In the genomic region with DNA sequence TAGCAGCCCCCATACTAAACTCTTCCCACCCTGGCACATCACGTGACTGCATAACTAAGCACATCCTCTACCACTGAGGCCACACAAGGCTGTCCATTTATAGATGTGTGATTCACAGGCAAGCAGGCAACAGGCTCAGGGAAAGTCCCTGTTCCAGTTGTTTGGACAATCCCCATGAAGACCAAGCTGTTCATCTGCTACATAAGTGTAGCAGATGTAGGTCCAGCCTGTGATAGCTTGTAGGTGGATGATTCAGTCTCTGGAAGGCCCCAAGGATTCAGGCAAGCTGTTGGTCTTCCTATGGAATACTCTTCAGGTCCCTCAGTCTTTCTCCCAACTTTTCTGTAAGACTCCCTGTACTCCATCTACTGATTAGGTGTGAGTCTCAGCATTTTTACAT, we compare ENCODE assay signal across 35 mouse cellular contexts.
DNase-seq lines count a peak whose midpoint lies in the region; ATAC-seq lines count a peak whose summit lies in the region.
"Had no signal": no experiment of that assay in that cellular context is flagged by ENCODE, and none has a peak within 500 bp of the region (broad histone marks: within the 10 kb centered on the region; RNA-seq: fewer than 3 reads in every experiment).

No protein-coding gene starts in this region.

- no peak overlapping the region for H3K4me3 ChIP-seq in midbrain, embryonic 14.5 days (replicated peaks; ENCODE audit: low read depth, low read length)
- H3K4me3 ChIP-seq: embryonic facial prominence, embryonic 12.5 days; heart, embryonic 10.5 days; heart, embryonic 15.5 days; intestine, embryonic 15.5 days; limb, embryonic 10.5 days; limb, embryonic 15.5 days; liver, embryonic 13.5 days; megakaryocyte, embryonic 14.5 days; midbrain, embryonic 12.5 days had no signal

- H3K9ac ChIP-seq in midbrain, embryonic 14.5 days (replicated peaks; ENCODE audit: low read length): no peak overlapping the region
- H3K9ac ChIP-seq: embryonic facial prominence, embryonic 12.5 days; heart, embryonic 15.5 days; intestine, embryonic 15.5 days; limb, embryonic 15.5 days; liver, embryonic 13.5 days; midbrain, embryonic 12.5 days had no signal

- H3K9me3 ChIP-seq in midbrain, embryonic 14.5 days (ENCODE audit: control insufficient read depth, low read length): no peaks in the 10 kb centered on the region
- H3K9me3 ChIP-seq: embryonic facial prominence, embryonic 12.5 days; heart, embryonic 10.5 days; heart, embryonic 15.5 days; intestine, embryonic 15.5 days; limb, embryonic 10.5 days; limb, embryonic 15.5 days; liver, embryonic 13.5 days; midbrain, embryonic 12.5 days had no signal

- 81% methylated on average over 1 of the region's 1 CpGs for WGBS in midbrain, embryonic 14.5 days

- H3K27me3 ChIP-seq in midbrain, embryonic 14.5 days (ENCODE audit: control insufficient read depth, insufficient read depth, low read length): no peaks in the 10 kb centered on the region
- H3K27me3 ChIP-seq: embryonic facial prominence, embryonic 12.5 days; heart, embryonic 15.5 days; intestine, embryonic 15.5 days; limb, embryonic 15.5 days; liver, embryonic 13.5 days; megakaryocyte, embryonic 14.5 days; midbrain, embryonic 12.5 days; Patski had no signal

- no peaks in the 10 kb centered on the region for H3K36me3 ChIP-seq in midbrain, embryonic 14.5 days (ENCODE audit: control insufficient read depth, insufficient read depth, low read length)
- H3K36me3 ChIP-seq: embryonic facial prominence, embryonic 12.5 days; heart, embryonic 10.5 days; heart, embryonic 15.5 days; intestine, embryonic 15.5 days; limb, embryonic 10.5 days; limb, embryonic 15.5 days; liver, embryonic 13.5 days; midbrain, embryonic 12.5 days had no signal

- H3K27ac ChIP-seq in midbrain, embryonic 14.5 days (replicated peaks; ENCODE audit: low read depth, low read length): no peak overlapping the region
- H3K27ac ChIP-seq: embryonic facial prominence, embryonic 12.5 days; heart, embryonic 10.5 days; heart, embryonic 15.5 days; hindbrain, postnatal 0 days; intestine, embryonic 15.5 days; limb, embryonic 10.5 days; limb, embryonic 15.5 days; liver, embryonic 13.5 days; midbrain, embryonic 12.5 days; stomach, postnatal 0 days had no signal

- peak; percentile 13 to 24 for DNase-seq in frontal cortex, postnatal 36 days (ENCODE audit: low spot score in 2 of 2)
- DNase-seq in frontal cortex, postnatal 25 days (ENCODE audit: low spot score in 2 of 2): no peak
- DNase-seq in left cerebral cortex, adult 18-20 months (ENCODE audit: low spot score in 2 of 2): peak; percentile 12 to 14
- no peak for DNase-seq in left cerebral cortex, postnatal 10 days (ENCODE audit: extremely low spot score in 1 of 2, low spot score in 2 of 2)
- peak; percentile 9 to 31 for DNase-seq in left cerebral cortex, adult 9 months (ENCODE audit: low spot score in 2 of 2)
- DNase-seq in telencephalon, adult 2 months (ENCODE audit: low read depth, low spot score): peak; percentile 12
- no peak for DNase-seq in midbrain, embryonic 14.5 days
- DNase-seq: adrenal gland, postnatal 10 days; cerebellum, adult 11-12 months; cerebellum, adult 9-11 months; embryo, embryonic 11 days; gastrocnemius, postnatal 25 days; heart, adult 11 months; kidney, adult 2 months; kidney, postnatal 36 days; liver, embryonic 13.5 days; lung, adult 18-20 months; lung, postnatal 4 days; retina, postnatal 1 day; spleen, adult 18-20 months; thymus, adult 2 months; thymus, postnatal 36 days had no signal

- no peak overlapping the region for H3K4me2 ChIP-seq in midbrain, embryonic 14.5 days (ENCODE audit: low read length)
- H3K4me2 ChIP-seq: embryonic facial prominence, embryonic 12.5 days; heart, embryonic 15.5 days; intestine, embryonic 15.5 days; limb, embryonic 15.5 days; liver, embryonic 13.5 days; midbrain, embryonic 12.5 days had no signal

- ATAC-seq in midbrain, embryonic 14.5 days (ENCODE audit: low FRiP score, low TSS enrichment): no peak
- ATAC-seq: forebrain, embryonic 14.5 days; hindbrain, postnatal 0 days; intestine, embryonic 15.5 days; lung, postnatal 0 days; Patski had no signal

- intact Hi-C loops in left cerebral cortex, postnatal 10 days (cut with DNase I): no loop called here

- H3K4me1 ChIP-seq in midbrain, embryonic 14.5 days (ENCODE audit: control insufficient read depth, insufficient read depth, low read length): no peaks in the 10 kb centered on the region
- H3K4me1 ChIP-seq: embryonic facial prominence, embryonic 12.5 days; heart, embryonic 10.5 days; heart, embryonic 15.5 days; intestine, embryonic 15.5 days; limb, embryonic 10.5 days; limb, embryonic 15.5 days; liver, embryonic 13.5 days; megakaryocyte, embryonic 14.5 days; midbrain, embryonic 12.5 days had no signal

Comparison
In these comparisons a context has a peak if more than half of its experiments do, and no peak if none do; other contexts are left out.
1. DNase-seq: peak in frontal cortex, postnatal 36 days (2 of 2), left cerebral cortex, adult 18-20 months (2 of 2), left cerebral cortex, adult 9 months (2 of 2) and telencephalon, adult 2 months (single experiment); none in frontal cortex, postnatal 25 days (0 of 2), left cerebral cortex, postnatal 10 days (0 of 2) and midbrain, embryonic 14.5 days (single experiment).